In the genomic region with DNA sequence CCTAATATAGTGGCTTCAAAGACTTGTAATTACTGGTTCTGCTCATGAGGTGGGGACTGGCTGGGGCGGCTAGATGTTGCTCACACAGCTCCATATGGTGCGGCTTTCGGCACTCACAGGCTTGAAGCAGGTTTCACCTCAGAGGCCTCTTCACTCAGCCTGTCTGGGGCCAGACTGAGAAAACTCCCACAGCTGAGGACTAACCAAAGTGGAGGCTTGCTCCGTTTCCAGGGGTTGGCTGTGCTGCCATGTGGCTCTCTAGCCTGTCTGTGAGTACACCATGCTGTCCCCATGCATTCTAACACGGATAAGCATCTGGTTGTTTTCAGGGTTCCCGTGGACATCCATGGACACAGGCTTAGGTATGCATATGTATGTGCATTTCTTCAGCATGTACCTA, we compare ENCODE assay signal across 1 mouse cellular context.
TF ChIP-seq lines count a peak whose summit lies in the region.

No protein-coding gene starts in this region.

TF ChIP-seq in MEL, 35 proteins besides CTCF, POLR2A, EP300 and RAD21:
- no peak for TF ChIP-seq KAT2A (conservative IDR thresholded peaks at IDR 0.05; ENCODE audit: low read depth, low read length)
- no peak for TF ChIP-seq TBP (IDR thresholded peaks at IDR 0.05; ENCODE audit: low read depth, low read length)
- no peak for TF ChIP-seq ZC3H11A (IDR thresholded peaks at IDR 0.05; ENCODE audit: low read depth, low read length)
- TF ChIP-seq HCFC1 (IDR thresholded peaks at IDR 0.05; ENCODE audit: low read depth, low read length) = no peak
- TF ChIP-seq USF1 (IDR thresholded peaks at IDR 0.05; ENCODE audit: low read depth, low read length) = no peak
- no peak for TF ChIP-seq MAZ (IDR thresholded peaks at IDR 0.05; ENCODE audit: low read depth, low read length)
- TF ChIP-seq TAL1 (IDR thresholded peaks at IDR 0.05; ENCODE audit: low read length) = no peak
- no peak for TF ChIP-seq ZKSCAN1 (IDR thresholded peaks at IDR 0.05; ENCODE audit: low read depth, low read length)
- TF ChIP-seq MEF2A (IDR thresholded peaks at IDR 0.05; ENCODE audit: extremely low read depth, insufficient replicate concordance, low read depth, low read length, poor library complexity, severe bottlenecking) = no peak
- TF ChIP-seq MAFK (IDR thresholded peaks at IDR 0.05; ENCODE audit: borderline replicate concordance, low read depth, low read length) = no peak
- TF ChIP-seq ELF1 (IDR thresholded peaks at IDR 0.05; ENCODE audit: low read depth, low read length) = no peak
